Mouse (Mus musculus) layer of hippocampus, adult 9-11 months (tissue): Measurements from ENCODE around the gene Nfrkb.

Source experiments
- DNase-seq: peaks from one replicate; pipeline ENCODE4 v3.0.0; 2022

Nfrkb gene

DNA sequence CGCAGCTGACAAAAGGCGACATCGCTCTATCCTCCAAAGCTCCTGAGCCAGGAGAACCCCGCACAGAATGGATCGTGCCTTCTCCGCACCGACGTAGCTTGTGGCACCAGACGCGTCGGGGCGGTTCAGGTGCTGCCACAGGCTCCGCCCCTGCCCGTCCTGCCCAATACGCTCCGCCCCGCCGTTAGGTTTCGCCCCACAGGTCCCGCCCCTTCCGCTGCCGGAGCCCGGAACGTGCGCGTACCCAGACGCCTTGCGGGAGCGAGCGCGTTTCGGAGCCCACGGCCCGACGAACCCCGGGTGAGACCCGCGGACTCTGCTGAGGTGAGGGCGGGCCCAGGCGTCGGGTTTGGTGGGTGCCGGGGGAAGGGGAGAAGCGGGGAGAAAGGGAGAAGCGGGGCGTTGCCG lies at the start of gene Nfrkb:
TSS of gene Nfrkb (plus strand) at position 246 of the 408 bp plus-strand sequence.
- DNase-seq = peak; percentile 95

DNA sequence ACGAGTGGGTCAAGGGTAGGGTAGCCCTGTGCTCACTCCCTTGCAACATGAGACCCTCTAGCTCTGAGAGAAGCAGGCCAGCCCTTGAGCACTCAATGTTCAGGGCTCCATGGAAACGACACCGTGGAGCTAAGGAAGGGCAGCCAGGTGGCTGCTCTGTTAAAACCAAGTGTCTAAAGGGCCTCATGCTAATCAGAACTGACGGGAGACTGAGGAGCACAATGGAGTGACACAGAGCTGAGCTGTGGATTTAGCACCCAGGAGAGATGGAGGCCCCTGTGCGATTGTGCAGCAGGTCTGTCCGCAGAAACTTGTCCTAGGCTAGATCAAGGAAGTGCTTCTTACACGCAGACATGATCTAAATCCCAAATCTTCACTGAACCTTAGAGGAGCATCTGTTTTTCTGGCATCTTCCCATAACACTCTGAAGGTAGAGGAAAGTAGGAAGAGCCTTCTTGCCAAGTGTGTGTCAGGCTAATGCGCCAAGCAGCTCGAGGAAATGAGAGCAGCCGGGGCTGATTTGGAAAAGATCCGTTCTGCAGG lies 41.6 kb upstream of the Nfrkb start:
- DNase-seq = no peak

DNA sequence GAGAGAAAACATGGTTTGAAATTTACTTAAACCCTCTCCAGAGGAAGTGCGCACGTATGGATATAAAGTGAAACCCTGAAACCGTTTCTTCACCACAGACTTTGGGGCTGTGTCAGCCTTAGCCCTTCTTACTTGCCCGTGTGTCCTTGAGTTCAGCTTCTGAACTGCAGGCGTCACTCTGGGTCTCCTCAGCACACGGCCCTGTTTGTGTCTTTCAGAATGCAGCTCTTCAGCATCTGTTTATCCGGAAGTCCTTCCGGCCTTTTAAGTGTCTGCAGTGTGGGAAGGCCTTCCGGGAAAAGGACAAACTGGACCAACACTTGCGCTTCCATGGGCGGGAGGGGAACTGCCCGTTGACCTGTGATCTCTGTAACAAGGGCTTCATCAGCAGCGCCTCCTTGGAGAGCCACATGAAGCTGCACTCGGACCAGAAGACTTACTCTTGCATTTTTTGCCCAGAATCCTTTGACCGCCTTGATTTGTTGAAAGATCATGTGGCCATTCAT lies 39.4 kb upstream of the Nfrkb start:
- DNase-seq = no peak

DNA sequence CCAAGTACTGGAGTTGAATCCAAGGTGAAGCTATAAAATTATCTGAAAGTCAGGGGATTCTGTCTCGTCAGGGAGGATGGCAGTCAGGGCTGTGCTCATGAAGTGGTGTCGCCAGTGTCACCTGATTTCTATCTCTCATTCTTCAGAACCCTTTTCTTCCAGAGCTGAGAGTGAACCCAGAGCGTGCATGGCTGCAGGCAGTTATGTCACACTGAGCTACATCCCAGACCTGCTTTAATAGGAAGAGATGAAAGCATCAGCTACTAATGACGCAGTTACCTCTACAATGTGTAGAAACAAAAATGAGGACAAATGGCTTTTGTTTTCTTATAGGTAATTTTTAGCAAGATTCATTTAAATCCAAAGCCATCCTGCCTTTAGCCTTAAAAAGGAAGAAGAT lies 37.5 kb upstream of the Nfrkb start:
- DNase-seq = no peak

DNA sequence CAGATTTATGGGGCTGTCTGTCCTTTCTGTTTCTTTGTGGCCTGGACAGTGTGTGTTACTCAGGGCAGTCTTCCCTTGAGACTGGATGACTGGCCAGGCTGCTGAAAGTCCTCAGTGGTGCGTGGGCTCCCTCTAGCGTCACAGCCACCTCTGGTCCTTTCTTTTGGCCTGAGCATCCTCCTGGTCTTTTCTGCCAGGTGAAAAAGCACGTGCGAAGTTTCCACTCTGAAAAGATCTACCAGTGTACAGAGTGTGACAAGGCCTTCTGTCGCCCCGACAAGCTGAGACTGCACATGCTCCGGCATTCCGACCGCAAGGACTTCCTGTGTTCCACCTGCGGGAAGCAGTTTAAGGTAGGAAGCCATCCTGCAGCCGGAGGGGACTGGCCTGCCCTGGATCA lies 37.1 kb upstream of the Nfrkb start:
- peak; percentile 42 for DNase-seq

DNA sequence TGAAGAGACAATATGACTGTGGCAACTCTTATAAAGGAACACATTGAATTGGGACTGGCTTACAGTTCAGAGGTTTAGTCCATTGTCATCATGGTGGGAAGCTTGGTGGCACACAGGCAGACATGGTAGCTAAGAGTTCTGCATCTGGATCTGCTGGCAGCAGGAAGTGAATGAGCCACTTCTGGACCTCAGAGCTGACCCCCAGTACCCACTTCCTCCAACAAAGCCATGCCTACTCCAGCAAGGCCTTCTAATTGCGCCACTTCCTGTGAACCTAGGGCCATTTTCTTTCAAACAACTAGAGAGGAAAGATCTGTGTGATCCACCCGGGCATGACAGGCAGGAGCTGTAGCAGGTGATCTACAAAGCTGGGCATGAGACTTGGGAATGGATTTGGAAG lies 33.3 kb upstream of the Nfrkb start:
- DNase-seq = no peak

DNA sequence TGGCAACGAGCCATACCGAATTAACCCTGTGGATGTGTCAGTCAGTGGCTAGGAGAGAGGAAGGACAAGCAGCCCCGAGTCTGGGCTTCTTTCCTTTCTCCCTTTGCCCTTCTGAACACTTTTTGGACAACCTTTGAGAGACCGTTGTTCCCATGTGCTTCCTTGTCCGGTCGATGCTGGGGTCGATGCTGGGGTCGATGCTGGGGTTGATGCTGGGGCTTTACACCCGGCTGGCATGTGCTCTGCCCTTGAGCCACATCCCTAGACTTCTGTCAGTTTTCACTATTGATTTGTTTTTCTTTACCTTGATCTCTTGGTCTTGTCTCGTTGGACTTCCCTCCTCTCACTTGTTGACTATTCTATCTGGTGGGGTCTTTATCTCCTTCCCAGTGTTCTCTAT lies 32.5 kb upstream of the Nfrkb start:
- no peak for DNase-seq

DNA sequence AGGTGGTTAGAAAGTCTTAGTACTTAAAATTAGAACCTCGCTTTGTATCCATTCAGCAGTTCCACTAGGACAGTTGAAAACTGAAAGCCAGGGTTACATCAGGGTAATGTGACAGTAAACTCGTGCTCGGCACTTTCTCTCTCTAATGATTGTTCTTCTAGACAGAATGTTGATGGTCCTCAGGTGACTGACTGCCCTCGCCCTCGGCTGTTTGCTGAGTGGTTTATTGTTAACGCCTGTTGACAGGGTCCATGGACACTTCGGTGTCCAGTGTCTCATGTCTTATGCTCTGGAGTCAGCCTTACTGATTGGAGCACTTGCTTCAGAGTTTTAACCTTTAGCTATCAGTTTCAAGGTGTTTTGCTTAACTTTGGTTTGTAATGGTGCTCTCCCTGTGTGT lies 31.9 kb upstream of the Nfrkb start:
- DNase-seq = no peak

DNA sequence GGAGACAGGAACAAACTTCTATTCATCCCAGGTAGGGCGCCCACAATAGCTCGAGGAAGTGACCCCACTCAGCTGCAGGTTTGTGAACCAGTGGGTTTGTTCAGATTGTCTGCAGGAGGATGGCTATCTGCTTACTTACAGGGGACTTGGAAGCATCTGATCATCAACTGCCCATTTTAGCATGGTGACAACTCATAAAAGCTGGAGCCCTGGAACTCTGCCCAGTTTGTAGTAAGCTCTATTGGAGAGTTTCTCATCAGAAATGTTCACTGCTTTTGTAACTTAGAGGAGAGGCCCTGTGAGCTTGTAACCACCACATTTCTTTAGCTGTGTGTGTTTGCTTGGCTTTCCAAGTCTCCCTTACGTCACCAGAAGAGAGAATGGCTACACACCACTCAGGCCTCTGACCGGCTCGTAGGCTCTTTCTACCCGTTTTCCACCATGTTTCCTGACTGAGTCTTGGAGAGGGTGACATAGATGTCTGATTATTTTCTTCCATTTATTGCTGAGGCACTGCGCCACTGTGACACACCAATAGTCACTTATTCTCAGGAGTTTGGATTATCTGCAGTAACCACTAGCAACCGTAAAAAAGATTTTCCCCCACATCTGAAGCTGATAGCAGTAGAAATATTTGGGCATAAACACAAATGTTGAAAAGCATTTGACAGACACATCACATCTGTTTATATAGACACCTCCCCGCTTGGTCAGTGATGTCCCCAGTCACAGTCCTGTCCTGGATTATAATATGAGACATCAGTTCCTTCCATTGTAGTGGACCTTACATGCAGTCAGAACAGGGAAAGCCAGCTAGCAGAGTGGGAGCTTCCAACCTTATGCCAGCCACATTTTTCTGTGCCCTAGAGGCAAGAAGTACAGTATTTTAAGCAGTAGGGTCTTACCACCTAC lies 22.0 kb upstream of the Nfrkb start:
- peak; percentile 46 for DNase-seq

DNA sequence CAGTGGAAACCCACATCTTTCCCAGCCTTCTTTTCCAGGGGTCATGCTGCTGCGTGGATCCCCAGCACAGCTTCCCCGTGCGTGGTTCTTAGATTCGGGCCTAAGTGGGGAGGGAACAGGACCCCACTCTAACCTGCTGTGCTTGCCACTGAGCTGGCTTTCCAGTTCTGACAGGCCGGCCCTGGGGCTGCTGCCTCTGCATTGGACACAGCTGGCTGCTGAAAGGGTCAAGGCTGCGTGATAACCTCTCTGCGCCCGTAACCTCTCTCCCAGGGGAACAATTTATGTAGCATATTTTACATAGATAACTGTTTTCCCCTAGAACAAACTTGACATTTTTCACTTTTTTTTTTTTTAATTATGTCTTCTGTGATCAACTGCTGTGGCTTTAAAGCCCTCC lies 20.9 kb upstream of the Nfrkb start:
- DNase-seq = no peak

DNA sequence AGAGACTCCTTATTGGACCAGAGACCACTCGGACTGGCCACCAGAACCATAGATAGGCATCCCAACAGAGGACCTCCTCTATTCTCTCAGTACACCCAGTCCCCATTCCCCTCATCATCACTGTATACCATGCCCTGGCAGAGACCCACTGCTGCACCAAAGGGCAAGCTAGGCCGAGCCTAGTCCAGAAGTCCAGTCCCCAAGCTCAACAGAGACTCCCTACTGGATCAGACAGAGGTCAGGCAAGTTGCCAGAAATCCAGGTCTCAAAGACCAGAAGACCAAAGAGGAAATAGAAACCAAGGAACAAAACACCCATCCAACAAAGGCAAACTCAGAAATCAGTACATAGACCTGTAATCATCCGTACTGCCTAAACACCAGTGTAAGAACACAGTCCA lies 14.3 kb upstream of the Nfrkb start:
- no peak for DNase-seq

DNA sequence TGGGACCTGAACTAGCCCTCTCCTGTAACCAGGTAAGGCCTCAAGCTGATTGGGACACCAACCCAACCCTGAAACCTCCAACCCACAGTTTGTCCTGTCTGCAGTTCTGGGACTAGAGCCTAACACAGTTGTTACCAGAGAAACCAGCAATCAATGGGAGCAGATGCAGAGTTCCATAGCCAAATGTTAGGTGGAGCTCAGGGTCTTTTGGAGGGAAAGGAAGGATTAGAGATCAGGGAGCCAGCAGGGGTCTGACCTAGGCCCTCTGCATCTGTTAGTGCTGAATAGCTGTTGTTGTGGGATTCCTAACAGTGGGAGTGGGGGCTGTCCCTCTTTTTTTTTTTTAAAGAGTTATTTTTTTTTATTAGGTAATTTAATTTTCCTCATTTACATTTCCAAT lies 9.3 kb upstream of the Nfrkb start:
- no peak for DNase-seq

DNA sequence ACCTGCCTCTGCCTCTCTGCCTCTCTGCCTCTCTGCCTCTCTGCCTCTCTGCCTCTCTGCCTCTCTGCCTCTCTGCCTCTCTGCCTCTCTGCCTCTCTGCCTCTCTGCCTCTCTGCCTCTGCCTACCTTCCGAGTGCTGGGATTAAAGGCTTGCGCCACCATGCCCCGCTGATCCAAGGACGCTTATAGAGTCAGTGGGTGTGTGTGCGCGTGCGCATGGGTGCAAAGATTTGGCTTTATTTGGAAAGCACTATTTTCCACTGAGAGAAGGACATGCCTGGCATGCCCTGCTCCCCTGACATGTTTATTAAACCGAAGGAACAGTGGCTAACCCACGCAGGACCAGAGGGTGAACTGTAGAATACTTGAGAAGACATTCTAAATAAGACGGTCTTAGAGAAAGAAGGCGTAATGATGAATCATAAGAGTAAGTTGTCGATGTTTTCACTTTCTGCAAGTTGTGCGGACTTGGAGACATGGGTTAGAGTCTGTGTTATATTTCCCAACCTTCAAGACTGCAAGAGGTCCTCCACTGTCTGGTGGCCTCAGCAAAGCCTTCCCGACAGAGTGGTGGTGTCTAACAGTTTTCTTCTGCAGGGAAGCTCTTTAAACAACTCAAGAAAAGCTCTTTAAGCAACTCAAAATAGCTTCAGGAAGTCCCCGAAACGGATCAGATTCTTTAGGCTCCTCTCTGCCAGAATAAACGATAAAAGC lies 1.0 kb upstream of the Nfrkb start:
- no peak for DNase-seq

DNA sequence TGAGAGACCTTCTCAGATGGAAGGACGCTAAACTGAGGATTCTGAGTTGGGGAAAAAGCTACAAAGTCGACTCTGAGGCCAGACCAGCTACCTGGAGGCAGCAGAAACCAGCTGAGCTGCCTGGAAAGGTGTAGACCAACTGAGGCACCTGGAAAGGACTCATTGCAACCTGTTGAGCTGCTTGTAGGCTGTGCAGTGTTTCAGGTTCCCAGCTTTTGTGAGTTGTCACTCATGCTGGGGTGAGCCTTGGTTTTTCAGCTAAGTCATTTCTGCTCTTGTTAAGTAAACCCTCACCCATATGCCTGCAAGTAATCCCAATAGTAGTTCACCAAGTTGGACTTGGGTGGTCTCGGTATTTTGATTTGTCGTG lies 507 bp upstream of the Nfrkb start:
- no peak for DNase-seq

DNA sequence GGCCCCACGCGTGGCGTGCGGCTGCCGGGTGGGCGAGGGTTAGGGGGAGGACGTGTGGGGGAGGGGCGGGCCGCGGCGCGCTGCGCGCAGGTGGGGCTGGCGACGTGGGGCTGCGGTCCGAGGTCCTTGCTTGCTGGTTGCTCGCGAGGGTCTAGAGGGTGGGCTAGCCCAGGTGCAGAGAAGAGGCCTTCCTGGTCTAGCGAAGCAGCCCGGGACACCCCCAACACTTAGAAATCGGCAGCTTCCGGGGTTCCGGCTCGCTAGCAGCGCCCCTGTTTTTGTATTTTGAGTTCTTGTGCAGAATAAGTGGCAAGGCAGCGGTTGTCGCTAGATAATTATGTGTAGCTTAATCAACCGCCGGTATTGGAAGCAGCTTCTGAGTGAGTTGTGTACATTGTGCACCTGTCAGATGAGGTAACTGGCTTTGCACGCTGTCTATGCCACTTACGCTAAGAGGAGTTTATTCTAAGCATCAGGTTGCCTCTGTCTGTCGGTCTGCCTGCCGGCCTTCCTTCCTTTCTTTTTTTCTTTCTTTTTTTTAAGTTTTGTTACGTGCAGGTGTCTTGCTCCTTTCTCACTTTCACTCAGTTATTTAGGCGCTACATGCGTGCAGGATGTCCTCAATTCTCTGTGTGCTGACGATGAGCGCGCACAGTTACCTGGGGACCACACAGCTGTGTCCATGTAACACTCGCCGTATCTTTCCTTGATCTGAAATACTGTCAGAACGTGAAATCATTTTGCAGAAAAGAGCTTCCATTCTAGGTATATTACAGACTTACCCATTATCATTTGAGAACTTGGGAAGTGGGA lies 582 bp downstream of the Nfrkb start:
- DNase-seq = peak; percentile 18

DNA sequence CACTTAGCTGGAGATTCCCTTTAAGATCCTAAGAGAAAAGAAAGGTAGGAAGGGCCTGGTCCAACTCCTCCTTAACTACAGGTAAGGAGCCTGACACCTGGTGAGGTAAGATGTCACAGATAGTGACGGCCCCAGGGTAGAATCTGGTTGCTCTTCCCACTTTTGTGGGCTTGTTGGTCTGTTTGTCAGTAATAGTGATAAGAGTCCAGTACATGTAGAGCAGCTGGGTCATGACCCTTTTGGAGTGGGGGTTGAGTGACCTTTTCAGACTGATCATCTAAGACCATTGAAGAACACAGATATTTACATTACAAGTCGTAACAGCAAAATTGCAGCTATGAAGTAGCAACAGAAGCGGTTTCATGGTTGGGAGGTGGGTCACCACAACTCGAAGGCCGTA lies 1.2 kb downstream of the Nfrkb start:
- DNase-seq = no peak

DNA sequence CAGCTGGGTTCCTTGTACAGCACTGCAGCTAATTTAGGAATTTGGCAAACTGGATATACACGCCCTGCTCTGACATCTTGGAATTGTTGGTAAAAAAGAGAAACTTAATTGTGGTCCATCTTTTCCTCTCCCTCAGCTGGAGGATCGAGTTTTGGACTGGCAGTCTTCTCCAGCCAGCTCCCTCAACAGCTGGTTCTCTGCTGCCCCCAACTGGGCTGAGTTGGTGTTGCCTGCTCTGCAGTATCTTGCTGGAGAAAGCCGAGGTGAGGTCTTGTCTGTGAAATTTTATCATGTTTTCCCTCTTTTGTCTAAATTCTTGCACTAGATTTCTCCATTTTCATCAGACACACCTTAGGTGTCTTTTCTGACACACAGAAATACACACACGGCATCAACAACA lies 14.4 kb downstream of the Nfrkb start:
- DNase-seq = no peak

DNA sequence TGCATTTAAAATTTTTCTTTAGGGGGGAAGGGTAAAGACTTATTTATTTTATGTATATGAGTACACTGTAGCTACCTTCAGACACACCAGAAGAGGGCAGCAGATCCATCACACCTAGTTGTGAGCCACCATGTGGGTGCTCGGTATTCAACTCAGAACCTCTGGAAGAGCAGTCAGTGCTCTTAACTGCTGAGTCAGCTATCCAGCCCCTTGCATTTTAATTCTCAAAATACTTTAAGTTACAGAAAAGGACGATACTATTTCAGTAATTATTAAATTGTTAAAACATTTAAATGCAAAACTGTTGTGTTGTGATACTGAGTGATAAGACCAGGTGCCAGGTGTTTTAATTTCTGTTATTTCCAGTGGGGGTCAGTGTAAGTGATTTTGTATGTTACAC lies 18.3 kb downstream of the Nfrkb start:
- DNase-seq = no peak

DNA sequence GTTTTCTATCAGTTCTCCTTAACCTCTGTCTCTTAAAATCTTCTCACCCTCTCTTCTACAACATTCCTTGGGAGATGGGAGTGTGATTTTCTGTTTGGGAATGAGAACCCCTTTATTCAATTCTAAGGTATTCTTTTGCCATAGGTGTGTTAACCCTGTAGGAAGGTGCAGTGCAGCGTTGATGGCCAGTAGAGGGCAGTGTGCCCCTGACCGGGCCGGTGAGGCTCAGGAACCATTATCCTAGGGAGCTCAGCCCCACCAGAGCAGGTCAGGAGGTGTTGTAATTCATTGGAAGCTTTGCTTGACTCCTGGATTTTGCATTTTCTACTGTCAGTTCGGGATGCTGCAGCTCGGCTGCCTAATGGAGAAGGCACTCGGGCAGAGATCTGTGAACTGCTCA lies 19.2 kb downstream of the Nfrkb start:
- no peak for DNase-seq

DNA sequence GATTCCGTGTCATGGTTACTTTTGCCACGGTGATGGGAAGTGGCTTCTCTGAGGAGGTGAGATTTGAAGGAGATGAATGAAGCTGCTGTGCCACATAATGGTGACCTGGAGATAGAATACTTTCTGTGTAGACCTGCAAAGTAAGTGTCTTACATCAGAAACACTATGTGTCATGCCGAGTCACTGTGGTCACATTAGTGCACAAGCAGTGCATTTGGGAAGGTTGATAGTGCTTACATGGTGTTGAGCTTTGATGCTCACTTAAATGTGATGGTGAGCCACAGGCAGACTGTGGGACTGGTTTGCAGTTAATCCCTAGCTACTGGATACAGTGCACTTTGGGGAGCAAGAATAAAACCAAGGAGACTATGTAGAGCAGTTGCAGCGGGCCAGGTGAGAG lies 26.2 kb downstream of the Nfrkb start:
- DNase-seq = no peak

DNA sequence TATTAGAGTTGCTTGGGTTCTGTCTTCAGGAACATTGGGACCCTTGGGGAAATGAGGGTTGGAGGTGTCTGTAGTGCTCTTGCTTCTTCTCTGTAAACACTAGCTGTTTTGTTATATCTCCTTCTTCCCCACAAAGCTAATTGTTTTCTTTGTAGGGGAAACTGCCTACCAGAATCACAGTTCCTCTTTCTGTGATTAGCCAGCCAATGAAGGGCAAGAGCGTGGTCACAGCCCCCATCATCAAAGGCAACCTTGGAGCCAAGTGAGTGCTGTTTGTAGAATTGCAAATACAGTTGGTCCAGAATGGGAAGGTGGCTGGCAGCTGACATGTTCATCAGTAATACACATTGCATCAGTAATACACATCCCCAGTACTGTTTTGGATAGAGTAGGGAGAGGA lies 32.8 kb downstream of the Nfrkb start:
- DNase-seq = peak; percentile 33

DNA sequence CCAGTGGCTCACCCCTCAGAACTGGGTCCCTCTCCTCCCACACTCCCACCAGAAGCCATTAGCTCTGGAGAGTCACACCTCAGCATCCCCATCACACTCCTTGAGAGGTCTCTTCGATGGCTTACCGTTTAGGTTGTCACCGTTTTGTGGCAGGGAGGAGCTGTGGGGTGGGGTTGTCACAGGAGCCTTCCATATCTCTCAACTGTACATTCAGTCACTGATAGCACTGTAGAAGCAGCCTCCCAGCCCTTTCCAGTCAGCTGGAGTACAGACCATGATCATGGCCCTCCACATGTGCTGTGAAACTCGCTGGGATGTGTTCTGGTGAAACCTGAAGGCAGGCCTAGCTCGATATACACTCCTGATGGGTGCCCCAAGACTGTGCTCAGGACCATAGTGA lies 36.2 kb downstream of the Nfrkb start:
- no peak for DNase-seq

DNA sequence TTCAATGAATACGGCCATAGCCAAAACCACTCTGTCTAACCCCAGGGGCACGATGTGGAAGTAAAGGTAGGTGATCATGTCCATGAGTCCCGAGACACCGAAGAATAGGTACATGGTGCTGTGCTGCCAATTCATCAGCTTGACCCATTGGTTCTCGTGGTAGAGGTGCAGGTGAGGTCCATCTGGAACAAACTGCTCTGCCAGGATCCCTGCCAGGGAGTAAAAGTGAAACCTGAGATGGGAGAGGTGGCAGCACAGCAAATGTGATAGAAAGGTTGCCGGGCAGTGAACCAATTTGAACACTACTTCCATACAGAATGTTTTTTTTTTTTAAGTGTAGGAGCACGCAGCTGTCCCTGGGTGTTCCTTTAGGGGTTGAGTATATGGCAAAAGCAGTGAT lies 43.0 kb downstream of the Nfrkb start:
- no peak for DNase-seq
